Mouse (Mus musculus) layer of hippocampus, postnatal 14 days (tissue): ENCODE data around the gene Rnf111. TPM values are rescaled to one million over a fixed set of nuclear protein-coding genes. Genes with fewer than 3 reads are reported as not detected.
A peak's percentile ranks its signal among the peaks of the same experiment; 100 is the strongest.
"Not testable (repeated sequence)": the region's sequence is repeated elsewhere in the genome, so short reads cannot be mapped to it uniquely, and the experiment has no call there.

Experiments
- DNase-seq, 2 experiments: peaks; one replicate each; pipeline ENCODE4 v3.0.0; 2021 to 2022; ENCODE audit warnings: low spot score in 2 of 2, mixed read lengths in 1 of 2
- long read RNA-seq, 2 experiments: library from polyadenylated mRNA; stranded (forward); transcript quantifications; one replicate each; pipeline ENCODE4 v2.0.0; 2021
- total RNA-seq, 2 experiments: library from RNA; stranded (reverse); gene quantifications; 2 replicates each; pipeline ENCODE4 v1.2.3; 2021

Rnf111 gene
- 10 to 100 TPM; 38.0 TPM for total RNA-seq
- long read RNA-seq, experiment 1, partial matches to known transcripts: 6 of 13 reads
- long read RNA-seq, experiment 1, other reads (novel, unspliced or antisense): 7 of 13 reads
- long read RNA-seq, experiment 2, partial matches to known transcripts: 8 of 20 reads
- long read RNA-seq, experiment 2, other reads (novel, unspliced or antisense): 11 of 20 reads

- DNase-seq: peak; percentile 93 to 97
These were observed at the start of gene Rnf111 for GRCm38 (mm10) chr9:70503626-70504041. TSS of gene Rnf111 (minus strand) at chr9:70503725.

- DNase-seq: not testable (repeated sequence)
These were observed 48.7 kb upstream of the Rnf111 start for GRCm38 (mm10) chr9:70552233-70552632.

- DNase-seq: no peak
These were observed 48.0 kb upstream of the Rnf111 start for GRCm38 (mm10) chr9:70551524-70551923.

GRCm38 (mm10) chr9:70548304-70548703 lies 44.8 kb upstream of the Rnf111 start:
- no peak for DNase-seq

- DNase-seq: not testable (repeated sequence)
These were observed 43.1 kb upstream of the Rnf111 start for GRCm38 (mm10) chr9:70546576-70546975.

GRCm38 (mm10) chr9:70544831-70545230 lies 41.3 kb upstream of the Rnf111 start:
- DNase-seq: no peak

GRCm38 (mm10) chr9:70543985-70544384 lies 40.5 kb upstream of the Rnf111 start:
- DNase-seq: no peak

- DNase-seq: peak in 1 of 2 experiments; percentile 43
These were observed 39.7 kb upstream of the Rnf111 start for GRCm38 (mm10) chr9:70543048-70543880.

- peak; percentile 98 to 99 for DNase-seq
These were observed 38.9 kb upstream of the Rnf111 start, which contains the start of gene Sltm for GRCm38 (mm10) chr9:70542305-70543041. TSS of gene Sltm (plus strand) at chr9:70542754.

GRCm38 (mm10) chr9:70541584-70541983 lies 38.1 kb upstream of the Rnf111 start:
- no peak for DNase-seq

- no peak for DNase-seq
These were observed 29.8 kb upstream of the Rnf111 start for GRCm38 (mm10) chr9:70533328-70533727.

- DNase-seq: no peak
These were observed 20.8 kb upstream of the Rnf111 start for GRCm38 (mm10) chr9:70524366-70524765.

GRCm38 (mm10) chr9:70523813-70524212 lies 20.3 kb upstream of the Rnf111 start:
- no peak for DNase-seq

- DNase-seq: no peak
These were observed 17.1 kb upstream of the Rnf111 start for GRCm38 (mm10) chr9:70520651-70521050.

- DNase-seq: no peak
These were observed 8.2 kb upstream of the Rnf111 start for GRCm38 (mm10) chr9:70511681-70512080.

- DNase-seq: no peak
These were observed 7.6 kb upstream of the Rnf111 start for GRCm38 (mm10) chr9:70510998-70511583.

- no peak for DNase-seq
These were observed 6.5 kb upstream of the Rnf111 start for GRCm38 (mm10) chr9:70509906-70510525.

- no peak for DNase-seq
These were observed 3.3 kb upstream of the Rnf111 start for GRCm38 (mm10) chr9:70506787-70507186.

GRCm38 (mm10) chr9:70506186-70506585 lies 2.7 kb upstream of the Rnf111 start:
- DNase-seq: no peak

- peak in 1 of 2 experiments; percentile 43 for DNase-seq
These were observed 416 bp downstream of the Rnf111 start for GRCm38 (mm10) chr9:70503015-70503603.
